Mouse (Mus musculus) bone marrow, adult 2 months (tissue): ENCODE data around the gene Rcbtb2.

Source experiments
- CTCF ChIP-seq: fragments of 200-500 bp; IDR thresholded peaks from 2 replicates; pipeline ENCODE4 v1.5.1; 2011; ENCODE audit warnings: low read length, control low read depth; ENCODE audit not compliant: control insufficient read depth, insufficient read depth
- POLR2A ChIP-seq: fragments of 200-500 bp; IDR thresholded peaks from 2 replicates; pipeline ENCODE4 v1.6.1; 2011; ENCODE audit warnings: low read depth, mild to moderate bottlenecking, control low read depth, low read length, borderline replicate concordance; ENCODE audit not compliant: control insufficient read depth

- no peak for TF ChIP-seq CTCF
- no peak for TF ChIP-seq POLR2A
These were observed 111.7 kb downstream of the Rcbtb2 start for GRCm38 (mm10) chr14:73234468-73235031.
